In the genomic region with DNA sequence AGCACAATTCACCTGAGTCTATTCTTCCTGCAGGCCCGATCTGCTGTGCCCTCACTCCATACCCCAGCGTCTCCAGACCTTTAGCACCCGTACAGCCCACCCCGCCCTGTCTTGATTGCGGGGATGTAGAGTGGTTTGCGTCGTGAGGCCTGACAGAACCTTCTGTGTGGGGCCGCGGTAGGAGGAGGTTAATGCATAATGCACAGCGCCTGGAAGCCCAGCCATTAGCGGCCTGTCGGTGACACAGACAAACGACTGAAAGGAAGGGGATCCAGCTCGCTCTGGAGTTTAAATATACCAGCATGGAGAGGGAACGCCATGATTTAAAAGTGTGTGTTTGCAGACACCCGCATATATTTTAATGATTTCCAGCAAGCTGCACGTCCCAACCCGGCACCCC, we compare ENCODE assay signal across 23 mouse cellular contexts.
DNase-seq lines count a peak whose midpoint lies in the region; ATAC-seq lines count a peak whose summit lies in the region.
"Had no signal": no experiment of that assay in that cellular context is flagged by ENCODE, and none has a peak within 500 bp of the region (broad histone marks: within the 10 kb centered on the region; RNA-seq: fewer than 3 reads in every experiment).

No protein-coding gene starts in this region.

- DNase-seq in embryo, embryonic 11 days = peak; percentile 50
- DNase-seq in embryo, embryonic 9.5 days (ENCODE audit: extremely low spot score) = no peak
- DNase-seq in hindbrain, embryonic 10.5 days (ENCODE audit: low spot score) = no peak
- DNase-seq in liver, embryonic 13.5 days = no peak
- no peak for DNase-seq in left cerebral cortex, adult 9 months (ENCODE audit: low spot score in 2 of 2)
- DNase-seq: adrenal gland, adult 2 months; cerebellum, adult 8-10 months; gastrocnemius, postnatal 10 days; heart, adult 2 months; kidney, adult 11 months; lung, embryonic 14.5 days; lung, postnatal 4 days; right cerebral cortex, adult 18-20 months; thymus, postnatal 14 days had no signal

- H3K27ac ChIP-seq in hindbrain, embryonic 13.5 days = no peak overlapping the region; the same call in 1 of the 2 replicates
- no peak overlapping the region for H3K27ac ChIP-seq in hindbrain, embryonic 10.5 days
- H3K27ac ChIP-seq in midbrain, embryonic 13.5 days = no peak overlapping the region
- H3K27ac ChIP-seq in midbrain, embryonic 15.5 days = no peak overlapping the region
- H3K27ac ChIP-seq in liver, embryonic 13.5 days = no peak overlapping the region
- H3K27ac ChIP-seq: embryonic facial prominence, embryonic 15.5 days; forebrain, embryonic 13.5 days; heart, adult 2 months; hindbrain, embryonic 14.5 days; limb, embryonic 13.5 days had no signal

- H3K4me2 ChIP-seq in hindbrain, embryonic 13.5 days = 0 out of 2 replicates have a peak overlapping the region, but pooled peaks have one; percentile 9
- H3K4me2 ChIP-seq in midbrain, embryonic 13.5 days (replicated peaks) = 0 out of 2 replicates have a peak overlapping the region, but pooled peaks have one; percentile 22
- no peak overlapping the region for H3K4me2 ChIP-seq in midbrain, embryonic 15.5 days
- H3K4me2 ChIP-seq in liver, embryonic 13.5 days = peak overlapping the region; percentile 85
- H3K4me2 ChIP-seq: embryonic facial prominence, embryonic 15.5 days; forebrain, embryonic 13.5 days; hindbrain, embryonic 14.5 days; limb, embryonic 13.5 days had no signal

- peaks cover 71% of the 10 kb centered on the region for H3K4me1 ChIP-seq in hindbrain, embryonic 13.5 days (replicated peaks)
- H3K4me1 ChIP-seq in hindbrain, embryonic 10.5 days (replicated peaks) = peaks cover 90% of the 10 kb centered on the region
- H3K4me1 ChIP-seq in midbrain, embryonic 13.5 days (replicated peaks) = peaks cover 70% of the 10 kb centered on the region
- H3K4me1 ChIP-seq in midbrain, embryonic 15.5 days = peaks cover 47% of the 10 kb centered on the region
- peaks cover 73% of the 10 kb centered on the region for H3K4me1 ChIP-seq in liver, embryonic 13.5 days (replicated peaks)

- H3K27me3 ChIP-seq in hindbrain, embryonic 13.5 days = peaks cover 98% of the 10 kb centered on the region
- H3K27me3 ChIP-seq in hindbrain, embryonic 10.5 days (ENCODE audit: insufficient read depth, poor library complexity, severe bottlenecking) = peaks cover 100% of the 10 kb centered on the region
- peaks cover 95% of the 10 kb centered on the region for H3K27me3 ChIP-seq in midbrain, embryonic 13.5 days
- peaks cover 55% of the 10 kb centered on the region for H3K27me3 ChIP-seq in midbrain, embryonic 15.5 days (replicated peaks)
- peaks cover 100% of the 10 kb centered on the region for H3K27me3 ChIP-seq in liver, embryonic 13.5 days
- H3K27me3 ChIP-seq: CH12.LX had no signal

- no peak overlapping the region for H3K4me3 ChIP-seq in hindbrain, embryonic 13.5 days
- H3K4me3 ChIP-seq in hindbrain, embryonic 10.5 days = no peak overlapping the region
- no peak overlapping the region for H3K4me3 ChIP-seq in midbrain, embryonic 13.5 days (replicated peaks)
- H3K4me3 ChIP-seq in midbrain, embryonic 15.5 days = no peak overlapping the region
- H3K4me3 ChIP-seq in liver, embryonic 13.5 days (replicated peaks) = no peak overlapping the region
- H3K4me3 ChIP-seq: embryonic facial prominence, embryonic 15.5 days; forebrain, embryonic 13.5 days; heart, adult 2 months; limb, embryonic 13.5 days had no signal

- no peaks in the 10 kb centered on the region for H3K9me3 ChIP-seq in hindbrain, embryonic 13.5 days
- no peaks in the 10 kb centered on the region; the same call in 1 of the 2 replicates for H3K9me3 ChIP-seq in hindbrain, embryonic 10.5 days
- H3K9me3 ChIP-seq in midbrain, embryonic 13.5 days = no peaks in the 10 kb centered on the region
- no peaks in the 10 kb centered on the region for H3K9me3 ChIP-seq in midbrain, embryonic 15.5 days
- H3K9me3 ChIP-seq in liver, embryonic 13.5 days (replicated peaks) = no peaks in the 10 kb centered on the region
- H3K9me3 ChIP-seq: embryonic facial prominence, embryonic 15.5 days; forebrain, embryonic 13.5 days; limb, embryonic 13.5 days had no signal

- H3K36me3 ChIP-seq in hindbrain, embryonic 13.5 days = no peaks in the 10 kb centered on the region
- H3K36me3 ChIP-seq in hindbrain, embryonic 10.5 days = no peaks in the 10 kb centered on the region
- no peaks in the 10 kb centered on the region for H3K36me3 ChIP-seq in midbrain, embryonic 13.5 days
- H3K36me3 ChIP-seq in midbrain, embryonic 15.5 days (replicated peaks) = no peaks in the 10 kb centered on the region
- no peaks in the 10 kb centered on the region for H3K36me3 ChIP-seq in liver, embryonic 13.5 days
- H3K36me3 ChIP-seq: embryonic facial prominence, embryonic 15.5 days; limb, embryonic 13.5 days had no signal

- no peak overlapping the region for H3K9ac ChIP-seq in hindbrain, embryonic 13.5 days
- H3K9ac ChIP-seq in midbrain, embryonic 13.5 days (replicated peaks) = no peak overlapping the region
- no peak overlapping the region for H3K9ac ChIP-seq in midbrain, embryonic 15.5 days
- H3K9ac ChIP-seq in liver, embryonic 13.5 days = no peak overlapping the region; the same call in 1 of the 2 replicates
- H3K9ac ChIP-seq: embryonic facial prominence, embryonic 15.5 days; forebrain, embryonic 13.5 days; hindbrain, embryonic 14.5 days; limb, embryonic 13.5 days; lung, embryonic 14.5 days had no signal

- WGBS in hindbrain, embryonic 13.5 days = 7% methylated on average over 18 of the region's 18 CpGs
- WGBS in hindbrain, embryonic 10.5 days = 8% methylated on average over 18 of the region's 18 CpGs
- WGBS in midbrain, embryonic 13.5 days = 9% methylated on average over 18 of the region's 18 CpGs
- 13% methylated on average over 18 of the region's 18 CpGs for WGBS in midbrain, embryonic 15.5 days
- 11% methylated on average over 18 of the region's 18 CpGs for WGBS in liver, embryonic 13.5 days (ENCODE audit: insufficient replicate concordance)

- no peak for ATAC-seq in hindbrain, embryonic 13.5 days (ENCODE audit: low FRiP score)
- ATAC-seq in midbrain, embryonic 13.5 days = no peak
- no peak for ATAC-seq in midbrain, embryonic 15.5 days (replicated peaks)
- no peak for ATAC-seq in liver, embryonic 13.5 days (ENCODE audit: low read depth)
- ATAC-seq: forebrain, embryonic 13.5 days; midbrain, embryonic 16.5 days had no signal
